Mouse (Mus musculus) intestine, embryonic 16.5 days (tissue): ENCODE results near the gene Elf4. TPM values are rescaled to one million over a fixed set of nuclear protein-coding genes. Genes with fewer than 3 reads are reported as not detected.

ENCODE experiments used
- ATAC-seq: fragments of 200-750 bp; cut with Nextera tagmentation; 2 replicates; pipeline ENCODE4 v1.8.0; 2017; ENCODE audit warnings: moderate TSS enrichment, moderate library complexity
- H3K27ac ChIP-seq: fragments of 300-500 bp; sonication (generic); 2 replicates; pipeline ENCODE4 v1.5.1; 2014; ENCODE audit warnings: mild to moderate bottlenecking, low read length
- H3K27me3 ChIP-seq: fragments of 300-500 bp; sonication (generic); replicated peaks from 2 replicates; pipeline ENCODE4 v1.6.1; 2014; ENCODE audit warnings: low read length, control low read depth, mixed read lengths; ENCODE audit not compliant: control insufficient read depth, insufficient read depth
- H3K36me3 ChIP-seq: fragments of 300-500 bp; sonication (generic); 2 replicates; pipeline ENCODE4 v1.6.1; 2014; ENCODE audit warnings: low read length, control low read depth; ENCODE audit not compliant: control insufficient read depth, insufficient read depth
- H3K4me1 ChIP-seq: fragments of 300-500 bp; sonication (generic); 2 replicates; pipeline ENCODE4 v1.6.1; 2014; ENCODE audit warnings: low read length, control low read depth, mixed read lengths; ENCODE audit not compliant: control insufficient read depth, insufficient read depth
- H3K4me2 ChIP-seq: fragments of 300-500 bp; sonication (generic); 2 replicates; pipeline ENCODE4 v1.6.1; 2014; ENCODE audit warnings: low read depth, low read length, control low read depth
- H3K4me3 ChIP-seq: fragments of 300-500 bp; sonication (generic); 2 replicates; pipeline ENCODE4 v1.5.1; 2014; ENCODE audit warnings: mild to moderate bottlenecking, low read length
- H3K9ac ChIP-seq: fragments of 300-500 bp; sonication (generic); 2 replicates; pipeline ENCODE4 v1.6.1; 2014; ENCODE audit warnings: low read depth, low read length
- H3K9me3 ChIP-seq: fragments of 300-500 bp; sonication (generic); 2 replicates; pipeline ENCODE4 v1.6.1; 2016; ENCODE audit warnings: low read length, control low read depth; ENCODE audit not compliant: control insufficient read depth
- WGBS: fragments of 180-500 bp; shearing (Covaris S2); extraction: QIAGEN DNeasy Blood & Tissue Kit; methylation state at CpG from one replicate; pipeline ENCODE4 v1.1.7; 2014; 5-methylcytosine and 5-hydroxymethylcytosine counted together
- polyA plus RNA-seq: library from polyadenylated mRNA; unstranded; fragments of >200 nt; fragmentation: Nextera tagmentation; extraction: Ambion mirVana; gene quantifications from 2 replicates; pipeline ENCODE4 v1.2.1, GENCODE M21; 2015

The Elf4 gene
- polyA plus RNA-seq, 1 experiment from 2014 or later, result 11.8 TPM

- Histone ChIP-seq H3K9ac (no peak overlapping the region), H3K27ac (0 out of 2 replicates have a peak overlapping the region, but pooled peaks have one; percentile 37), H3K27me3 (no peaks in the 10 kb centered on the region), H3K4me3 (no peak overlapping the region), H3K36me3 (peaks cover 6% of the 10 kb centered on the region), H3K4me1 (0 out of 2 replicates have a peak, but pooled peaks cover 7% of the 10 kb centered on the region), H3K4me2 (peak overlapping the region; percentile 10; the same call in 1 of the 2 replicates), H3K9me3 (no peaks in the 10 kb centered on the region)
- WGBS, result 47% methylated on average over 15 of the region's 15 CpGs
- ATAC-seq, result peak; percentile 88
These were observed 96.9 kb downstream of the Elf4 start for GRCm38 (mm10) chrX:48365836-48366577.

Other genes starting within 250 kb of the Elf4 start
- gene Utp14a, start 206.3 kb downstream of the Elf4 start, polyA plus RNA-seq, result 10.9 and 11.8 TPM in 2 replicates
- gene Bcorl1, start 121.8 kb downstream of the Elf4 start, polyA plus RNA-seq, result 3.2 and 3.5 TPM in 2 replicates
- 114 and 115 TPM in 2 replicates for gene Aifm1, start 50.4 kb upstream of the Elf4 start, polyA plus RNA-seq
- 3.9 and 4.8 TPM in 2 replicates for gene Rab33a, start 56.2 kb upstream of the Elf4 start, polyA plus RNA-seq
- gene Zfp280c, start 131.4 kb upstream of the Elf4 start, polyA plus RNA-seq, result 5.5 and 6.0 TPM in 2 replicates
- 11.5 and 11.8 TPM in 2 replicates for gene Slc25a14, start 160.3 kb upstream of the Elf4 start, polyA plus RNA-seq
- gene Gpr119, start 211.3 kb upstream of the Elf4 start, polyA plus RNA-seq, result 0.27 and 0.45 TPM in 2 replicates
- 13.1 and 14.0 TPM in 2 replicates for gene Rbmx2, start 231.9 kb upstream of the Elf4 start, polyA plus RNA-seq